9 mouse cellular contexts compared by ENCODE assay signal in genomic region chr7:96813497-96814400, GRCm38 (mm10).
DNase-seq lines count a peak whose midpoint lies in the region; ATAC-seq and TF ChIP-seq lines count a peak whose summit lies in the region.
"Had no signal": no experiment of that assay in that cellular context is flagged by ENCODE, and none has a peak within 500 bp of the region (broad histone marks: within the 10 kb centered on the region; RNA-seq: fewer than 3 reads in every experiment).

No protein-coding gene starts in this region.

- H3K36me3 ChIP-seq in forebrain, embryonic 16.5 days (ENCODE audit: control insufficient read depth, insufficient read depth): no peaks in the 10 kb centered on the region
- H3K36me3 ChIP-seq in forebrain, embryonic 14.5 days (ENCODE audit: control insufficient read depth, insufficient read depth, low read length): peaks cover 5% of the 10 kb centered on the region; the same call in 1 of the 2 replicates
- H3K36me3 ChIP-seq in intestine, postnatal 0 days (ENCODE audit: control insufficient read depth, insufficient read depth): no peaks in the 10 kb centered on the region

- no peak for DNase-seq in forebrain, embryonic 14.5 days (ENCODE audit: low spot score)
- peak; percentile 12 to 22 for DNase-seq in gastrocnemius, adult 8-10 months (ENCODE audit: low spot score in 2 of 2)
- DNase-seq in lung, postnatal 4 days: peak; percentile 29 to 71
- no peak for DNase-seq in adrenal gland, postnatal 14 days
- DNase-seq in spleen, adult 12 weeks (ENCODE audit: low spot score): no peak
- no peak for DNase-seq in cerebellum, postnatal 4 days (ENCODE audit: low spot score in 2 of 2)

- ATAC-seq in forebrain, embryonic 16.5 days: no peak
- no peak for ATAC-seq in forebrain, embryonic 14.5 days
- ATAC-seq in intestine, postnatal 0 days: no peak; the same call in 1 of the 2 replicates

- no peak overlapping the region for H3K4me3 ChIP-seq in forebrain, embryonic 16.5 days (replicated peaks; ENCODE audit: low read length)
- H3K4me3 ChIP-seq in forebrain, embryonic 14.5 days (ENCODE audit: low read depth, low read length): no peak overlapping the region
- H3K4me3 ChIP-seq in intestine, postnatal 0 days (ENCODE audit: low read depth, low read length): no peak overlapping the region
- H3K4me3 ChIP-seq: megakaryocyte, embryonic 14.5 days had no signal

- 0 out of 2 replicates have a peak overlapping the region, but pooled peaks have one; percentile 17 for H3K27ac ChIP-seq in forebrain, embryonic 16.5 days (ENCODE audit: low read length)
- no peak overlapping the region for H3K27ac ChIP-seq in forebrain, embryonic 14.5 days (ENCODE audit: low read depth, low read length)
- H3K27ac ChIP-seq in intestine, postnatal 0 days (ENCODE audit: low read depth, low read length): peak overlapping the region; percentile 66

- no peak overlapping the region for H3K4me2 ChIP-seq in forebrain, embryonic 16.5 days (ENCODE audit: low read length)
- no peak overlapping the region for H3K4me2 ChIP-seq in forebrain, embryonic 14.5 days (ENCODE audit: low read length)
- H3K4me2 ChIP-seq in intestine, postnatal 0 days (replicated peaks; ENCODE audit: low read depth): no peak overlapping the region

- H3K9me3 ChIP-seq in forebrain, embryonic 16.5 days (ENCODE audit: control insufficient read depth, low read length): no peaks in the 10 kb centered on the region
- no peaks in the 10 kb centered on the region for H3K9me3 ChIP-seq in forebrain, embryonic 14.5 days (replicated peaks; ENCODE audit: control insufficient read depth, low read length)
- H3K9me3 ChIP-seq in intestine, postnatal 0 days (ENCODE audit: control insufficient read depth): no peaks in the 10 kb centered on the region
- H3K9me3 ChIP-seq: megakaryocyte, embryonic 14.5 days had no signal

- H3K27me3 ChIP-seq in forebrain, embryonic 16.5 days (replicated peaks; ENCODE audit: control insufficient read depth, insufficient read depth, low read length): no peaks in the 10 kb centered on the region
- no peaks in the 10 kb centered on the region for H3K27me3 ChIP-seq in forebrain, embryonic 14.5 days (replicated peaks; ENCODE audit: control insufficient read depth, insufficient read depth, low read length)
- no peaks in the 10 kb centered on the region for H3K27me3 ChIP-seq in intestine, postnatal 0 days (replicated peaks; ENCODE audit: control insufficient read depth, insufficient read depth, low read length)

- H3K9ac ChIP-seq in forebrain, embryonic 16.5 days (replicated peaks; ENCODE audit: low read depth, low read length): no peak overlapping the region
- no peak overlapping the region for H3K9ac ChIP-seq in forebrain, embryonic 14.5 days (ENCODE audit: low read length)
- H3K9ac ChIP-seq in intestine, postnatal 0 days (ENCODE audit: low read depth, low read length): no peak overlapping the region

- WGBS in forebrain, embryonic 16.5 days: 89% methylated on average over 9 of the region's 9 CpGs
- WGBS in forebrain, embryonic 14.5 days: 90% methylated on average over 9 of the region's 9 CpGs
- 61% methylated on average over 9 of the region's 9 CpGs for WGBS in intestine, postnatal 0 days

- peaks cover 12% of the 10 kb centered on the region for H3K4me1 ChIP-seq in forebrain, embryonic 16.5 days (replicated peaks; ENCODE audit: control insufficient read depth, insufficient read depth, low read length)
- peaks cover 5% of the 10 kb centered on the region; the same call in 1 of the 2 replicates for H3K4me1 ChIP-seq in forebrain, embryonic 14.5 days (ENCODE audit: control insufficient read depth, insufficient read depth, low read length)
- no peaks in the 10 kb centered on the region for H3K4me1 ChIP-seq in intestine, postnatal 0 days (replicated peaks; ENCODE audit: control insufficient read depth, insufficient read depth, low read length)

- TF ChIP-seq CTCF in intestine, postnatal 0 days (IDR thresholded peaks at IDR 0.05; ENCODE audit: low read depth): no peak

Comparison
In these comparisons a context has a peak if more than half of its experiments do, and no peak if none do; other contexts are left out.
1. DNase-seq: peak in gastrocnemius, adult 8-10 months (2 of 2) and lung, postnatal 4 days (2 of 2); none in forebrain, embryonic 14.5 days (single experiment), adrenal gland, postnatal 14 days (single experiment), spleen, adult 12 weeks (single experiment) and cerebellum, postnatal 4 days (0 of 2).